Mouse (Mus musculus) heart, adult 2 months (tissue): ENCODE measurements around the gene Gm37240.

Experiments used
- CTCF ChIP-seq: fragments of 200-600 bp; IDR thresholded peaks from 2 replicates; pipeline ENCODE4 v1.8.1; 2022; ENCODE audit warnings: antibody characterized with exemption, mild to moderate bottlenecking, moderate library complexity
- POLR2A ChIP-seq: fragments of 200-500 bp; IDR thresholded peaks from 2 replicates; pipeline ENCODE4 v1.6.1; 2011; ENCODE audit warnings: mild to moderate bottlenecking, low read depth, low read length, control low read depth; ENCODE audit not compliant: insufficient read depth

DNA sequence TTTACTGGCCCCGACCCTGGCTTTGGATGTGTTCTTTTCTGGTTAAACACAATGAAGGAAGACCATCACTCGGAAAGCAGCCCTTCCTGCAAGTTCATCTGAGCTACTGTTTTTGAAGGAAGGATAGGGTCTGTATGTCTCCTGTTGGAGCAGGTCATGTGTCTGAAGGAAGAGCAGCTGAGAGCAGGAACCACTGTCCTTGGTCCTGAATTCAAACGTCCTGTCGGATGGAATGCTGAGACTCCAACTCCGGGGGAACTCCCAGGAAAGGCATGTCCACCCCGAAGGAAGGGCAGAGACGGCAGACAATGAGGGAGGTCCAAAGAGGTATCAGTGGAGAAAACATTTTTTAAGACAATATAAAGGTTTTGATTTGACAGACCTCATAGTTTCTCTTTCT lies 741.8 kb downstream of the Gm37240 start:
- TF ChIP-seq POLR2A (no peak), CTCF (no peak)
